Mouse (Mus musculus): ENCODE measurements around the gene Tent5d. TPM values are rescaled to one million over a fixed set of nuclear protein-coding genes. Genes with fewer than 3 reads are reported as not detected.

Gene Tent5d
- polyA plus RNA-seq, 2 experiments = 0.01 TPM; not detected in 1

- no peak overlapping the region for H3K4me3 ChIP-seq (replicated peaks; ENCODE audit: low read length)
- no peaks in the 10 kb centered on the region for H3K4me1 ChIP-seq (ENCODE audit: control insufficient read depth, insufficient read depth, low read length)
- TF ChIP-seq POLR2A (IDR thresholded peaks at IDR 0.05; ENCODE audit: borderline replicate concordance, extremely low read depth, insufficient read depth, insufficient read length) = no peak
- no peaks in the 10 kb centered on the region for H3K36me3 ChIP-seq (ENCODE audit: control insufficient read depth, insufficient read depth, low read length)
- 26% methylated on average over 4 of the region's 4 CpGs for WGBS
- no peak overlapping the region for H3K4me2 ChIP-seq (replicated peaks; ENCODE audit: low read depth, low read length, severe bottlenecking)
- H3K27ac ChIP-seq (replicated peaks; ENCODE audit: low read depth, low read length) = no peak overlapping the region
- peak; percentile 31 for DNase-seq (ENCODE audit: low spot score)
- ATAC-seq (ENCODE audit: low FRiP score, low read depth) = no peak
- H3K9me3 ChIP-seq (ENCODE audit: control insufficient read depth, low read length) = no peaks in the 10 kb centered on the region
- no peak overlapping the region for H3K9ac ChIP-seq (ENCODE audit: low read depth, low read length, severe bottlenecking)
- H3K27me3 ChIP-seq (ENCODE audit: control insufficient read depth, insufficient read depth, low read length) = no peaks in the 10 kb centered on the region
Measured at GRCm38 (mm10) chrX:107858165-107858564, 65.8 kb downstream of the Tent5d start.

Other genes starting within 250 kb of the Tent5d start
- gene Tbx22, start 124.6 kb upstream of the Tent5d start, polyA plus RNA-seq (2012; rRNA removed) = 0.44 and 0.54 TPM in 2 replicates
- gene Tbx22, start 124.6 kb upstream of the Tent5d start, polyA plus RNA-seq (2014; fragmentation: Nextera tagmentation; extraction: Ambion mirVana) = 0.26 and 0.53 TPM in 2 replicates
- gene 2610002M06Rik, start 23.7 kb downstream of the Tent5d start, polyA plus RNA-seq (2012; rRNA removed) = 7.6 and 8.0 TPM in 2 replicates
- 9.7 and 12.6 TPM in 2 replicates for gene 2610002M06Rik, start 23.7 kb downstream of the Tent5d start, polyA plus RNA-seq (2014; fragmentation: Nextera tagmentation; extraction: Ambion mirVana)
- not detected in 2 replicates for gene Gm732, start 155.9 kb downstream of the Tent5d start, polyA plus RNA-seq (2012; rRNA removed)
- not detected in 2 replicates for gene Gm732, start 155.9 kb downstream of the Tent5d start, polyA plus RNA-seq (2014; fragmentation: Nextera tagmentation; extraction: Ambion mirVana)

Data from limb, embryonic 14.5 days (tissue).